30 mouse cellular contexts compared by ENCODE assay signal in genomic region chr2:25657652-25658051, GRCm38 (mm10). TPM values are rescaled to one million over a fixed set of nuclear protein-coding genes. Genes with fewer than 3 reads are reported as not detected.
"Had no signal": no experiment of that assay in that cellular context is flagged by ENCODE, and none has a peak within 500 bp of the region (broad histone marks: within the 10 kb centered on the region; RNA-seq: fewer than 3 reads in every experiment).

Gene Lcn5, plus strand, starts transcription at chr2:25657952.

- H3K36me3 ChIP-seq: embryonic facial prominence, embryonic 10.5 days; embryonic facial prominence, embryonic 12.5 days; embryonic facial prominence, embryonic 13.5 days; embryonic facial prominence, embryonic 15.5 days; forebrain, embryonic 10.5 days; forebrain, embryonic 12.5 days; forebrain, embryonic 15.5 days; heart, embryonic 10.5 days had no signal

- H3K9ac ChIP-seq: embryonic facial prominence, embryonic 12.5 days; embryonic facial prominence, embryonic 13.5 days; embryonic facial prominence, embryonic 15.5 days; forebrain, embryonic 12.5 days; forebrain, embryonic 13.5 days; forebrain, embryonic 15.5 days; forebrain, postnatal 0 days had no signal

- H3K4me3 ChIP-seq: embryonic facial prominence, embryonic 10.5 days; embryonic facial prominence, embryonic 12.5 days; embryonic facial prominence, embryonic 13.5 days; embryonic facial prominence, embryonic 15.5 days; erythroblast, embryonic 14.5 days; forebrain, embryonic 10.5 days; forebrain, embryonic 12.5 days; forebrain, embryonic 13.5 days; forebrain, embryonic 15.5 days; heart, embryonic 10.5 days had no signal

- H3K4me1 ChIP-seq: embryonic facial prominence, embryonic 12.5 days; embryonic facial prominence, embryonic 13.5 days; embryonic facial prominence, embryonic 15.5 days; forebrain, embryonic 10.5 days; forebrain, embryonic 12.5 days; forebrain, embryonic 13.5 days; forebrain, embryonic 15.5 days; heart, embryonic 10.5 days had no signal

- H3K27ac ChIP-seq: embryonic facial prominence, embryonic 10.5 days; embryonic facial prominence, embryonic 12.5 days; embryonic facial prominence, embryonic 13.5 days; embryonic facial prominence, embryonic 15.5 days; forebrain, embryonic 10.5 days; forebrain, embryonic 12.5 days; forebrain, embryonic 13.5 days; forebrain, embryonic 15.5 days; heart, embryonic 10.5 days had no signal

- DNase-seq: embryo, embryonic 11 days; forebrain, postnatal 0 days; gastrocnemius, postnatal 10 days; gastrocnemius, postnatal 14 days; gastrocnemius, postnatal 25 days; gastrocnemius, postnatal 36 days had no signal

- H3K27me3 ChIP-seq: embryonic facial prominence, embryonic 12.5 days; embryonic facial prominence, embryonic 13.5 days; embryonic facial prominence, embryonic 15.5 days; forebrain, embryonic 12.5 days; forebrain, embryonic 13.5 days; forebrain, embryonic 15.5 days had no signal

RNA-seq across cellular contexts. Expression of gene Lcn5, which starts in this region (rescaled TPM):
- total RNA-seq: common myeloid progenitor, adult 5-6 weeks; forebrain, postnatal 0 days; gastrocnemius, adult 18-20 months; gastrocnemius, adult 8-10 months; gastrocnemius, postnatal 10 days; gastrocnemius, postnatal 14 days; gastrocnemius, postnatal 25 days; gastrocnemius, postnatal 36 days; granulocyte monocyte progenitor cell, adult 5-6 weeks; heart, adult 18-20 months; heart, adult 8-10 months had no signal
- polyA plus RNA-seq: cerebellum, adult 2 months; cortical plate, adult 2 months; embryonic facial prominence, embryonic 10.5 days; embryonic facial prominence, embryonic 11.5 days; embryonic facial prominence, embryonic 12.5 days; embryonic facial prominence, embryonic 13.5 days; embryonic facial prominence, embryonic 14.5 days; embryonic facial prominence, embryonic 15.5 days; erythroblast, embryonic 14.5 days; forebrain, embryonic 10.5 days; forebrain, embryonic 11.5 days; forebrain, embryonic 12.5 days; forebrain, embryonic 13.5 days; forebrain, embryonic 14.5 days; forebrain, embryonic 15.5 days; forebrain, embryonic 16.5 days; forebrain, postnatal 0 days; frontal cortex, adult 2 months; heart, embryonic 10.5 days had no signal
